Mouse (Mus musculus): ENCODE results near the gene Zxdc.

DNA sequence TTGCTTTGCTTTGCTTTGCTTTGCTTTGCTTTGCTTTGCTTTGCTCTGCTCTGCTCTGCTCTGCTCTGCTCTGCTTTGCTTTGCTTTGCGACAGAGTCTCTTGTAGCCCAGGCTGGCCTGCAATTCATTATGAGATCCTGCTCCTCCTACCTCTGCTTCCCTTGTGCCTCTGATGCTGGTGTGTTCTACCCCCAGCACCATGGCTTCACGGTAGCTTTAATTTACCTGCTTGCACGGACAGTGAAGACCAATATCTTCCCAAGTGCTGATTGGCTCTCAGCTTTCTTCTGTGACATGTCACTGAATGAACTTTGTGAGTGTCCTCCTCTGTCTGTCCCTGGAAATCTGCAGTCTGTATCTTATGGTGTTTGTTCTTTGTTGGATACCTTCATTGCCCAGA lies 67.7 kb downstream of the Zxdc start:
- TF ChIP-seq MAFK (IDR thresholded peaks at IDR 0.05; ENCODE audit: borderline replicate concordance, low read depth, low read length) (no peak), ZC3H11A (IDR thresholded peaks at IDR 0.05; ENCODE audit: low read depth, low read length) (no peak), MXI1 (IDR thresholded peaks at IDR 0.05; ENCODE audit: low read depth, low read length) (no peak), UBTF (IDR thresholded peaks at IDR 0.05; ENCODE audit: borderline replicate concordance, insufficient read depth, low read depth, low read length) (no peak), ZKSCAN1 (IDR thresholded peaks at IDR 0.05; ENCODE audit: low read depth, low read length) (no peak)

Data from MEL (cell line).